Mouse (Mus musculus) 3T3-L1 (cell line): ENCODE results near the gene Cdk9.

Experiments
- DNase-seq: peaks from one replicate; pipeline ENCODE4 v3.0.0-alpha.2; 2015; ENCODE audit warnings: low read depth, low spot score

Cdk9 gene

GRCm38 (mm10) chr2:32712934-32713817 is at the start of gene Cdk9:
TSS of gene Cdk9 (minus strand) at chr2:32713076.
- DNase-seq, result peak; percentile 92

GRCm38 (mm10) chr2:32761859-32762258 is 49.0 kb upstream of the Cdk9 start:
- DNase-seq, result peak; percentile 40

DNA sequence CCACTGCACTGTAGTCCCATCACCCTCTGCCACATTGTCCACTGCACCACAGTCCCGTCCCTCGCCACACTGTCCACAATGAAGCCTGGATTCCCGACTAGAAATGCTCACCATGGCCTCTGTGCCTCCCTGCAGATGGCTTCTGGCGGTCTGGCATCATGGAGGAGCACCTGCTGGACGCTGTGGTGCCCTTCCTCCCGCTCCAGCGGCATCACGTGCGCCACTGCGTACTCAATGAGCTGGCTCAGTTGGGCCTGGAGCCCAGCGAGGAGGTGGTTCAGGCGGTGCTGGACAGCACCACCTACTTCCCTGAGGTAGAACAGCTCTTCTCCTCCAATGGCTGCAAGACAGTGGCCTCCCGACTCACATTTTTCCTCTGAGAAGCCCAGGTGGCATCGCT is 48.5 kb upstream of the Cdk9 start:
- DNase-seq, result no peak

GRCm38 (mm10) chr2:32759001-32759400 is 46.1 kb upstream of the Cdk9 start:
- no peak for DNase-seq

GRCm38 (mm10) chr2:32758503-32758902 is 45.6 kb upstream of the Cdk9 start:
- peak; percentile 46 for DNase-seq

- DNase-seq, result peak; percentile 99
Measured at GRCm38 (mm10) chr2:32757056-32757845, 44.4 kb upstream of the Cdk9 start, which contains the start of gene Tor2a. TSS of gene Tor2a (plus strand) at chr2:32757234.

DNA sequence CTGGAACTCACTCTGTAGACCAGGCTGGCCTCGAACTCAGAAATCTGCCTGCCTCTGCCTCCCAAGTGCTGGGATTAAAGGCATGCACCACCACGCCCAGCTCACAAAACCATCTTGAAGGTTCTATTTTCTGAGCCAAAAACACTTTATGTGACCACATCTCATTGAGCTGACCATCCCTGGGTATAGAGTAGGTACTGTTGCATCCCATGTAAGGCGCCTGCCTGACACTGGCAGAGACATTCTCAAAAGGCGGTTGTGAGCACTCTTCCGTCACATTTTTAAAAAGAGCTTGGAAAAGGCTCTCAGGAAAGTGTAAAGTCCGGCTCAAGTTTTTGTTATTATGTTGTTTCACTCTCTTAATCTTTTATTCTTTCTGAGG is 43.8 kb upstream of the Cdk9 start:
- no peak for DNase-seq

GRCm38 (mm10) chr2:32752181-32752580 is 39.3 kb upstream of the Cdk9 start:
- no peak for DNase-seq

DNA sequence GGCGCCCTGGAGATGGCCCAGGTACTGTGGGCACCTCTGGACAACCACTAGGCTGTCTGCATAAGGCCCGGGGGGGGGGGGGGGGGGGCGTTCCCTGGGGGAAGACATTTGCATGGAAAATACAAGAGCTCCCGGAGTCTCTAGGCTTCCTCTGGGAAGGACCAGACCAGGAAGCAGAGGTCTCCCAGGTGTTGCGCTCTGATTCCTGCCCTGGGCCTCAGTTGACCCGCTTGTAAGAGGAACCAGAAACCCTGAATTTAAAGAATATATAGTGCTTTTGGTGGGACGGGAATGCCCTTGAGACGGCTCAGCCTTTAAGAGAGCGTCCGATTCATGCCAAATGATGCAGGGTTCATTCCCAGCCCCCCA is 38.8 kb upstream of the Cdk9 start:
- no peak for DNase-seq

GRCm38 (mm10) chr2:32750887-32751664 is 38.2 kb upstream of the Cdk9 start:
- no peak for DNase-seq

GRCm38 (mm10) chr2:32750199-32750598 is 37.3 kb upstream of the Cdk9 start:
- no peak for DNase-seq

- DNase-seq, result no peak
Measured at GRCm38 (mm10) chr2:32749082-32749481, 36.2 kb upstream of the Cdk9 start.

DNA sequence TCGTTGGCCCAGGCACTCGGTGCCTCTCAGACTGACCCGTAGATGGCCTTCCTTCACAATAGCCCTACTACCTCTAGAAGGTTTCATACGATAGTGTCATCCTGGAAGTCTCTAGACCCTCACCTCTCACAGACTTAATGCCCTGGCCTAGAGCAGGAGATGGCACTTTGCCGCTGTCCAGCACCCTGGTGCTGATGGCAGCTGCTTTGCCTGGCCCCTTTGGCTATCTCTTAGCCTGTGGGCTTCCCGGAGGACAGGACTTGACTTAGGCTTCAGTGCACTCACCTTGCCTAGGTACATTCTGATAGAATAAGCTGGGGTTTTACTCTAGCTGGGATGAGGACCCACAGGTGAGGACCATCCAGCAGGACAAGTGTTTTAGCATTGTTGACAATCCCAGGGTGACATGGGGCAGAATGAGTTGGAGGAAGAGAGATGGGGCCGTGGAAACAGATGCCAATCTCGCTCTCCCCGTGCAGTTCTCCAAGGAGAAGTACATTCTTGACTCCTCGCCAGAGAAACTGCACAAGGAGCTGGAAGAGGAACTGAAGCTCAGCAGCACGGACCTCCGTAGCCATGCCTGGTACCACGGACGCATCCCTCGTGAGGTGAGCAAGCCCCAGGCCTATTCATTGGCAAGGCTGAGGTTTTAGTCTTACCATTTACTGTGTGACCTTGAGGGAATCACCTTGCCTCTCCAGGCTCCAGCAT is 31.6 kb upstream of the Cdk9 start:
- DNase-seq, result peak; percentile 41

DNA sequence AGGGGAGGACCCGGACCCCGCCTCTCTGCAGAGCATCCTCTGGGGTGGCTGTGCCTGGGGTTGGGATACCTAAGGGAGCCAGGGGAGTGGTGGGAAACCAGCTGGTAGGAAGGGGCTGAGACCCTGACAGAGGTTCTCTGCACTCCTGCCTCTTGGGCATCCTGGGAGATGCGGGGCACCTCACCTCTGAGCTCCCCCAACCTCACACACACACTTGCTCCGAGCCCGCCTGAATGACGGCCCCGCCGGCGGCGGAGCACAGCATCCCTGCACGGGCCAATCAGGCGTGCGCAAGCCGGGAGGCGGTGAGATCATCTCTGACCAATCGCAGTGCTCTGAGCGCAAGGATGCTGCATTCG is 29.3 kb upstream of the Cdk9 start:
- DNase-seq, result no peak

DNA sequence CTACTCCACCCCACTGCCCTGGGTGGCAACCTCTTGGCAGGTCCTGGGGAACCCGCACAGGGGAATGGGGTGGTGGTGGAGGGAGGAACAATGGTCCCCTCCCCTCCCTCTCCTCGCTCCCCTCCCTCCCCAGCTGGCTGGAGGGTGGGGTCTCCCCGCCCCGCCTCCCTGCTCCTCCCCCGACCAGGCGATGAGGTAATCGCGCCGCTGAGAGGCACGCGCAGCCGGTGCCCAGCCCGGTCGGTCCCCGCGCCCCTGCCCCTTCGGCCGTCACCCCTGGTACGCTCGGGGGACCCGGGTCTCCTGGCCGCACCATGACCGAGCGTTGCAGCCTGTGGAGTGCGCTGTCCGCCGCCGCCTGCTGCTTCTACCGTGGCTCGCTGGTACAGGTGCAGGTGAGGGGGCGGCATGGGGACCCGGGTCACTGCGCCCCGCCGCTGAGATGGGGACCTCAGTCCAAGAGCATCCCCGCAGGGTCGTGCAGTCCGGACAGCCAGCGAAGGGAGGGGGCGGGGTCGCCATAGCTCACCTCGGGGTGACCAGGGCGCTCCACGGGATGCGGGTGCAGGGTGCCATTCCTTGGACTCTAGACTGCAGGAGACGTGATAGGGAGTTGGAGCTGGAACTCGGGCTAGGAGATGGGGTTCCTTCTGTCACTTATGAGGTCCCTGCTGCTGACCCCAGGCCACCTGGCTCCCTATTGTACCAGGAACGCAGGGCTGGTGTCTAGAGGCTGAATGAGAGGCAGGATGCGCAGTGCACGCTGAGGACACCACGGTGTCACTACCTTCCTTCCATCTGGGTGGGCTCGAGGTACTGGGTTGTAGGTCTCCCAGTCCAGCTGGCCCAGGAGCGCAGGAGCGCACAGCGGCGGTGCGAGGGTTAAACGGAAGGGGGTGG is 28.6 kb upstream of the Cdk9 start:
- no peak for DNase-seq

GRCm38 (mm10) chr2:32740916-32741272 is 28.0 kb upstream of the Cdk9 start, which contains the start of gene 6330409D20Rik:
TSS of gene 6330409D20Rik (minus strand) at chr2:32741016.
- no peak for DNase-seq

DNA sequence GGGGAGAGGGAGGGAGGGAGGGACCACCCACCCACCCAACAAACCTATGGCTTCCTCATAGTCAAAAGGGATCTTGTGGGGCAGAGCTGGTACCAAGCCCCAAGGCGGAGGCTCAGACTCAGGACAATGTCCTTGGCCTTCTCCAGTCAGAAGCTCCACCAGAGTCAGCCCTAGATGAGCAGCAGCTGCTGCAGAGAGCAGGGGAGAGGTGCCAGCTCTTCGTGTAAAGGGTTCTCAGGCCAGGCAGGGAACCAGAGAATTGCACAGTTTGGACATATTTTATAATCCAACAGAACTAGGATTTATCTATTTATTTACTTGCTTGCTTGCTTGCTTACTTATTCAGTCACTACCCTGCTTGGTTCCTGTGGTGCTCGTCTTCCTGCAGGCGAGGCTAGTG is 26.4 kb upstream of the Cdk9 start:
- no peak for DNase-seq

- DNase-seq, result no peak
Measured at GRCm38 (mm10) chr2:32737008-32737407, 24.1 kb upstream of the Cdk9 start.

GRCm38 (mm10) chr2:32736306-32736829 is 23.5 kb upstream of the Cdk9 start:
- DNase-seq, result no peak

DNA sequence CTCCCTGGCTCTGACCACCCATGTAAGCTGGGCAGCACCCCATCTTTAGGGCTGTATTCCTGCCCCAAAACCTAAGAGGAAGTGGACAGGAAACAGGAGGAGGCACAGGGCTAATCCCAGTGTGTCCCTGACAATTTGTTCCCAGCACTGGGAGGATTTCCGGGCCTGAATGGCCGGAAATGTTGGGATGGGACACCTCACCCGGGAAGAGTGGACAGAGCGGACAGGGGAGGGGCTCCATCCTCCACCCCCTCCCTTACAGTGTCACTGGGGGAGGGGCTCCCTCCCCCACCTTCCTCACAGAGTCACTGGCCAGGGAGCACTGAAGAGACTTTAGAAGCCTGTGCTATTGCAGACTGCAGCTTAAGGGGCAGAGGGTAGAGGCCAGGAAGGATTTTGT is 22.1 kb upstream of the Cdk9 start:
- DNase-seq, result no peak
